Mouse (Mus musculus) embryonic facial prominence, embryonic 12.5 days (tissue): ENCODE measurements at regions not wholly inside any gene's neighbourhood (a gene's known extent, or its start where the extent isn't known, plus 50 kb on each side); places are given as distances from the start of the nearest gene placed in this dataset.

Experiments
- ATAC-seq: fragments of 200-750 bp; cut with Nextera tagmentation; 2 replicates; pipeline ENCODE4 v1.8.0; 2017; ENCODE audit not compliant: insufficient number of reproducible peaks, insufficient read depth, low FRiP score, low TSS enrichment
- H3K27ac ChIP-seq: fragments of 300-500 bp; sonication (generic); 2 replicates; pipeline ENCODE4 v1.5.1; 2016; ENCODE audit warnings: mild to moderate bottlenecking
- H3K27me3 ChIP-seq: fragments of 300-500 bp; sonication (generic); 2 replicates; pipeline ENCODE4 v1.6.1; 2016; ENCODE audit warnings: mild to moderate bottlenecking, moderate library complexity
- H3K36me3 ChIP-seq: fragments of 300-500 bp; sonication (generic); 2 replicates; pipeline ENCODE4 v1.6.1; 2016; ENCODE audit warnings: mild to moderate bottlenecking
- H3K4me1 ChIP-seq: fragments of 300-500 bp; sonication (generic); 2 replicates; pipeline ENCODE4 v1.6.1; 2016
- H3K4me2 ChIP-seq: fragments of 300-500 bp; sonication (generic); replicated peaks from 2 replicates; pipeline ENCODE4 v1.6.1; 2016; ENCODE audit warnings: mild to moderate bottlenecking, moderate library complexity
- H3K4me3 ChIP-seq: fragments of 300-500 bp; sonication (generic); 2 replicates; pipeline ENCODE4 v1.5.1; 2016; ENCODE audit warnings: mild to moderate bottlenecking
- H3K9ac ChIP-seq: fragments of 300-500 bp; sonication (generic); 2 replicates; pipeline ENCODE4 v1.6.1; 2016; ENCODE audit warnings: mild to moderate bottlenecking, moderate library complexity
- H3K9me3 ChIP-seq: fragments of 300-500 bp; sonication (generic); 2 replicates; pipeline ENCODE4 v1.6.1; 2016; ENCODE audit warnings: mild to moderate bottlenecking, moderate library complexity
- WGBS: fragments of 180-500 bp; shearing (Covaris S2); methylation state at CpG from one replicate; pipeline ENCODE4 v1.1.7; 2016; 5-methylcytosine and 5-hydroxymethylcytosine counted together

GRCm38 (mm10) chr1:102628061-102628460, 2140.3 kb upstream of the Cdh20 start:
- Histone ChIP-seq H3K36me3 (no peaks in the 10 kb centered on the region), H3K4me3 (no peak overlapping the region), H3K4me2 (no peak overlapping the region), H3K4me1 (no peaks in the 10 kb centered on the region), H3K27ac (no peak overlapping the region), H3K9me3 (no peaks in the 10 kb centered on the region), H3K27me3 (no peaks in the 10 kb centered on the region), H3K9ac (no peak overlapping the region)
- WGBS, result 88% methylated on average over 7 of the region's 7 CpGs
- ATAC-seq, result peak; percentile 100

- Histone ChIP-seq H3K27ac (no peak overlapping the region), H3K9ac (no peak overlapping the region), H3K4me1 (no peaks in the 10 kb centered on the region), H3K4me3 (no peak overlapping the region), H3K9me3 (no peaks in the 10 kb centered on the region), H3K36me3 (no peaks in the 10 kb centered on the region), H3K4me2 (no peak overlapping the region), H3K27me3 (no peaks in the 10 kb centered on the region)
- WGBS, result 62% methylated on average over 1 of the region's 1 CpGs
- ATAC-seq, result no peak
Measured at GRCm38 (mm10) chr1:102644379-102644778, 2123.9 kb upstream of the Cdh20 start.

DNA sequence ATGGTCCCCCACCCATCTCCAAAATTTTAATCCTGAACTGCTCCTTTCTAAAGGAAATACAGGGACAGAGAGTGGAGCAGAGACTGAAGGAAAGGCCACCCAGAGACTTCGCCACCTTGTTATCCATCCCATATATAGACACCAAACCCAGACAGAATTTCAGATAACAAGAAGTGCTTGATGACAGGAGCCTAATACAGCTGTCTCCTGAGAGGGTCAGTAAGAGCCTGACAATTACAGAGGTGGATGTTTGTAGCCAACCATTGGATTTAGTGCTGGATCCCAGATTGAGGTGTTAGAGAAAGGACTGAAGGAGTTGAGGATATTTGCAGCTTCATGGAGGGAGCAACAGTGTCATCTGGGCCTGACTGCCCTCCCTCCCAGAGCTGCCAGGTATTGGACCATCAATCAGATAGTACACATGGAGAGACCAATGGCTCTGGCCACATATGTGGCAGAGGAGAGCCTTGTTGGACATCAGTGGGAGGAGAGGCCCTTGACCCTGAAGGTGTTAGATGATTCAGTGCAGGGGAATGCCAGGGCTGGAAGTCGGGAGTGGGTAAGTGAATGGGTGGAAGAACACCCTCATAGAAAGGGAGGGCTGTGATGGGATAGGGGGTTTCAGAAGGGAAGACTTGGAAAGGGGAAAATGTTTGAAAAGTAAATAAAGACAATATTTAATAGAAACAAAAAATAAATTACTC, 2080.8 kb upstream of the Cdh20 start:
- H3K4me1 ChIP-seq, result no peaks in the 10 kb centered on the region
- 84% methylated on average over 2 of the region's 2 CpGs for WGBS
- no peak overlapping the region for H3K27ac ChIP-seq
- H3K4me3 ChIP-seq, result no peak overlapping the region
- no peak overlapping the region for H3K9ac ChIP-seq
- H3K36me3 ChIP-seq, result no peaks in the 10 kb centered on the region
- no peak for ATAC-seq
- H3K9me3 ChIP-seq, result no peaks in the 10 kb centered on the region
- H3K27me3 ChIP-seq, result no peaks in the 10 kb centered on the region
- no peak overlapping the region for H3K4me2 ChIP-seq

DNA sequence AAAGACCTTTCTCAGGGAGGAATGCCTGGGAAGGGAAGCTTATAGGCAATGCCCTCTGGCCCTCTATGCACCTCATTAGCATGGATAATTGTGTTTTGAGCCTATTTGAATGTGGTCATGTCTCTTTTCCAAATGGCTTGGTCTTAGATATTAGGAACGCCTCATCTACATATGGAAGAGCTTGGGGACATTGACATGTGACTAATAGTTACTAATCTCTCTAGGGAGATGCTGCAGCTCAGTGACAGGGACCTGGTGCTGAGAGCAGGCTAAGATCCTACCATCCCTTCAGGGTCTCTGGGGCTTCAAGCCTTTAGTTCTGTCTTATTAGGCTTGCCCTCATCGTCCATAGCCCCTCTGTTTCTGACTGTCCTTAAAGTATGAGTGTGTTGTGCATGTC, 2051.9 kb upstream of the Cdh20 start:
- Histone ChIP-seq H3K9ac (no peak overlapping the region), H3K36me3 (no peaks in the 10 kb centered on the region), H3K27ac (no peak overlapping the region), H3K4me3 (no peak overlapping the region), H3K4me2 (no peak overlapping the region), H3K4me1 (no peaks in the 10 kb centered on the region), H3K27me3 (no peaks in the 10 kb centered on the region), H3K9me3 (no peaks in the 10 kb centered on the region)
- 77% methylated on average over 2 of the region's 2 CpGs for WGBS
- no peak for ATAC-seq

DNA sequence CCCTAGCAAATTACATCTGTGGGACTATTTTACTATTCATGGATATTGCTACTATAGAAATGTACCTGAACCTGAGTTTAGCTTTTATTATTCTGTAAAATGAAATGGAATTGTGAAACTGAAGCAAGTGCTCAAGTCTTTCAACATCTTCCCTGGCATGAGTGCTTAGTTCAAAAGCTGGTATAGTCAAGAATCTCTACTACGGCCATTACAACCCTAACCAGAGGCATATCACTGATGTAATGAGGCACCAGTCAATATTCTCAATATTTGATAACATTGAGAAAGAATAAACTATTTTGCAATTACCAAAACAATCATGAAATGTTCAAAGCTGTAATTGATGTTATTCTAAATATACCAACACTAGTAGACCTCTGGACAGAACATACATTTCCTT, 2034.3 kb upstream of the Cdh20 start:
- H3K27me3 ChIP-seq, result no peaks in the 10 kb centered on the region
- no peak for ATAC-seq
- H3K27ac ChIP-seq, result no peak overlapping the region
- H3K36me3 ChIP-seq, result no peaks in the 10 kb centered on the region
- H3K4me1 ChIP-seq, result no peaks in the 10 kb centered on the region
- no peak overlapping the region for H3K9ac ChIP-seq
- no peaks in the 10 kb centered on the region for H3K9me3 ChIP-seq
- no peak overlapping the region for H3K4me3 ChIP-seq
- 97% methylated on average over 1 of the region's 1 CpGs for WGBS
- no peak overlapping the region for H3K4me2 ChIP-seq

- H3K4me2 ChIP-seq, result no peak overlapping the region
- no peak for ATAC-seq
- no peaks in the 10 kb centered on the region for H3K4me1 ChIP-seq
- 54% methylated on average over 3 of the region's 3 CpGs for WGBS
- H3K27ac ChIP-seq, result no peak overlapping the region
- H3K27me3 ChIP-seq, result no peaks in the 10 kb centered on the region
- H3K9me3 ChIP-seq, result no peaks in the 10 kb centered on the region
- no peak overlapping the region for H3K9ac ChIP-seq
- H3K4me3 ChIP-seq, result no peak overlapping the region
- no peaks in the 10 kb centered on the region for H3K36me3 ChIP-seq
Measured at GRCm38 (mm10) chr1:102735392-102735791, 2032.9 kb upstream of the Cdh20 start.

- H3K36me3 ChIP-seq, result no peaks in the 10 kb centered on the region
- no peak overlapping the region for H3K4me3 ChIP-seq
- no peaks in the 10 kb centered on the region for H3K27me3 ChIP-seq
- no peak overlapping the region for H3K27ac ChIP-seq
- no peak for ATAC-seq
- H3K4me1 ChIP-seq, result no peaks in the 10 kb centered on the region
- no peaks in the 10 kb centered on the region for H3K9me3 ChIP-seq
- H3K4me2 ChIP-seq, result no peak overlapping the region
- no peak overlapping the region for H3K9ac ChIP-seq
- 79% methylated on average over 1 of the region's 1 CpGs for WGBS
Measured at GRCm38 (mm10) chr1:102757941-102758340, 2010.4 kb upstream of the Cdh20 start.
